Mouse (Mus musculus) thymus, adult 2 months (tissue): ENCODE measurements around the gene Actr6. TPM values are rescaled to one million over a fixed set of nuclear protein-coding genes. Genes with fewer than 3 reads are reported as not detected.

ENCODE experiments used
- DNase-seq: peaks from one replicate; pipeline ENCODE4 v3.0.0; 2021
- H3K27ac ChIP-seq: fragments of 200-500 bp; 2 replicates; pipeline ENCODE4 v1.5.1; 2012; ENCODE audit warnings: low read length, control low read depth; ENCODE audit not compliant: control insufficient read depth, insufficient read depth
- H3K27me3 ChIP-seq: fragments of 200-500 bp; 2 replicates; pipeline ENCODE4 v1.6.1; 2012; ENCODE audit warnings: mild to moderate bottlenecking, low read length, moderate library complexity, mixed read lengths; ENCODE audit not compliant: control insufficient read depth, insufficient read depth
- H3K36me3 ChIP-seq: fragments of 200-500 bp; 2 replicates; pipeline ENCODE4 v1.6.1; 2012; ENCODE audit warnings: mild to moderate bottlenecking, low read length, moderate library complexity; ENCODE audit not compliant: control insufficient read depth, insufficient read depth
- H3K4me1 ChIP-seq: fragments of 200-500 bp; replicated peaks from 2 replicates; pipeline ENCODE4 v1.6.1; 2012; ENCODE audit warnings: low read length; ENCODE audit not compliant: control insufficient read depth, insufficient read depth
- H3K4me3 ChIP-seq: fragments of 200-500 bp; 2 replicates; pipeline ENCODE4 v1.5.1; 2012; ENCODE audit warnings: mild to moderate bottlenecking, low read length, control low read depth, moderate library complexity; ENCODE audit not compliant: control insufficient read depth, insufficient read depth
- CTCF ChIP-seq: fragments of 200-500 bp; IDR thresholded peaks from 2 replicates; pipeline ENCODE4 v1.5.1; 2012; ENCODE audit warnings: mild to moderate bottlenecking, control low read depth, low read length, moderate library complexity, borderline replicate concordance; ENCODE audit not compliant: control insufficient read depth, poor library complexity, insufficient read depth; ENCODE audit errors: extremely low read depth
- POLR2A ChIP-seq: fragments of 200-500 bp; IDR thresholded peaks from 2 replicates; pipeline ENCODE4 v1.6.1; 2012; ENCODE audit warnings: mild to moderate bottlenecking, low read length, control low read depth, moderate library complexity; ENCODE audit not compliant: control insufficient read depth, poor library complexity, insufficient read depth; ENCODE audit errors: extremely low read depth
- WGBS: fragments of 180-500 bp; shearing (Covaris S2); methylation state at CpG from one replicate; pipeline ENCODE4 v1.1.7; 2018; 5-methylcytosine and 5-hydroxymethylcytosine counted together
- polyA plus RNA-seq: library from polyadenylated mRNA; depleted of rRNA; stranded (reverse); fragments of >200 nt; gene quantifications from 2 replicates; pipeline ENCODE4 v1.2.3, GENCODE M21; 2012; rRNA removed

Actr6 gene
- polyA plus RNA-seq: 2.6 and 2.7 TPM in 2 replicates

GRCm38 (mm10) chr10:89732001-89732794 lies at the start of gene Actr6:
TSS of gene Actr6 (minus strand) at chr10:89732295.
- peak; percentile 94 for DNase-seq
- Histone ChIP-seq H3K4me3 (peak within 1 kb of the TSS; percentile 70), H3K36me3 (peaks cover 4% of the 10 kb centered on the region; the same call in 1 of the 2 replicates), H3K27me3 (no peaks in the 10 kb centered on the region), H3K27ac (peak within 1 kb of the TSS; percentile 75), H3K4me1 (peaks cover 9% of the 10 kb centered on the region)
- WGBS: 2% methylated on average over 49 of the region's 49 CpGs
- TF ChIP-seq CTCF (peak; percentile 23; the same call in 1 of the 2 replicates), POLR2A (peak; percentile 78)

DNA sequence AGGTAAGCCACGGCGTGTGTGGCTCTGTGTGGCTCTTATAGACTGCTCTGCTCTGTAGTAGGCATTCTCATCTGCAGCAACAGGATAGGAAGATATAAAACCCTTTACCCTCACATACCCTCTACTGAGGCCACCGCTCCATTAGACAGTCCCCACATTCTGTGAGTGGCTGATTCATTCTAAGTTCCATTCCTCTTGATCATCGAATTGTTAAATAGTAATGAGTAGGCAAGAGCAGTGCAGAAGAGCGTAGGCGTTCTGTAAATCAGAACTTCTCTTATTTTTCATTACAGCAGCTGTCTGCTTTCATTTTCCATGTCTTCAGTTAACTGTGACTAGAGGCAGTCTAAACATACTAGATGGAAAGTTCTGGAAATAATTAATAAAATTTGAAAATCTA lies 43.9 kb upstream of the Actr6 start:
- TF ChIP-seq POLR2A (no peak), CTCF (no peak)
- Histone ChIP-seq H3K4me3 (no peak overlapping the region), H3K36me3 (peaks cover 9% of the 10 kb centered on the region), H3K27ac (no peak overlapping the region), H3K27me3 (no peaks in the 10 kb centered on the region), H3K4me1 (peaks cover 7% of the 10 kb centered on the region)
- 97% methylated on average over 6 of the region's 6 CpGs for WGBS
- no peak for DNase-seq

GRCm38 (mm10) chr10:89771894-89772293 lies 39.8 kb upstream of the Actr6 start:
- H3K36me3 ChIP-seq: peaks cover 9% of the 10 kb centered on the region
- no peak overlapping the region for H3K4me3 ChIP-seq
- no peak overlapping the region for H3K27ac ChIP-seq
- DNase-seq: no peak
- no peak for TF ChIP-seq CTCF
- no peak for TF ChIP-seq POLR2A
- H3K4me1 ChIP-seq: peaks cover 7% of the 10 kb centered on the region
- no peaks in the 10 kb centered on the region for H3K27me3 ChIP-seq
- WGBS: 19% methylated on average over 2 of the region's 2 CpGs

DNA sequence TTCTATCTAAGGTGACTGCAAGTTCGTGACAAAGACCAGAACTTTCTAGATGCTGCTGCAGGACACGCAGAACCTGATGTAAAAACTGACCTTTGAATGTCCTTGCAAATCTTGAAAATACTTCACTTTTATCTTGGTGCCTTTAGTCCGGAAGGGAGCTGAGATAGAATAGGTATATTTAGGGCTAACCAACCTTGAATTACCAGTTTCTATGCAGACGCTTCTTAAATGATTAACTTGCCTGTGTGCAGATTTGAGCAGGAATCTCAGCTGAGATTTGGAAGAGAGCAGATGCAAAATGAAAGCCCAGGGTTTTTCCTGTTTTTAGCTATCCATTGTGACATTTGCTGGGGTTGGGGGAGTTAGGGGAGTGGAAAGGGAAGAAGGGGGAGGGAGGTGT lies 37.0 kb upstream of the Actr6 start:
- peaks cover 19% of the 10 kb centered on the region for H3K4me1 ChIP-seq
- H3K27ac ChIP-seq: no peak overlapping the region
- 95% methylated on average over 4 of the region's 4 CpGs for WGBS
- DNase-seq: no peak
- H3K27me3 ChIP-seq: no peaks in the 10 kb centered on the region
- no peak for TF ChIP-seq POLR2A
- no peak for TF ChIP-seq CTCF
- H3K4me3 ChIP-seq: no peak overlapping the region
- H3K36me3 ChIP-seq: no peaks in the 10 kb centered on the region

GRCm38 (mm10) chr10:89768352-89769020 lies 36.4 kb upstream of the Actr6 start:
- DNase-seq: no peak
- TF ChIP-seq POLR2A (no peak), CTCF (no peak)
- Histone ChIP-seq H3K4me3 (no peak overlapping the region), H3K27ac (no peak overlapping the region), H3K27me3 (no peaks in the 10 kb centered on the region), H3K4me1 (peaks cover 22% of the 10 kb centered on the region), H3K36me3 (no peaks in the 10 kb centered on the region)
- WGBS: 98% methylated on average over 7 of the region's 7 CpGs

GRCm38 (mm10) chr10:89765790-89766714 lies 34.0 kb upstream of the Actr6 start:
- DNase-seq: peak; percentile 31
- TF ChIP-seq POLR2A (no peak), CTCF (no peak)
- H3K27ac ChIP-seq: peak overlapping the region; percentile 64
- H3K27me3 ChIP-seq: no peaks in the 10 kb centered on the region
- H3K36me3 ChIP-seq: no peaks in the 10 kb centered on the region
- H3K4me3 ChIP-seq: no peak overlapping the region
- WGBS: 75% methylated on average over 11 of the region's 11 CpGs
- peaks cover 15% of the 10 kb centered on the region for H3K4me1 ChIP-seq
